Mouse (Mus musculus) activated CD4-positive, CD25-positive, alpha-beta regulatory T cell, adult 4 months (primary cell): ENCODE data around the gene Tmed10. TPM values are rescaled to one million over a fixed set of nuclear protein-coding genes. Genes with fewer than 3 reads are reported as not detected.

Source experiments
- ATAC-seq: one replicate; pipeline ENCODE4 v1.8.0; 2017
- polyA plus RNA-seq, 2 experiments: library from polyadenylated mRNA; unstranded; fragments of 100-300 nt; shearing (Covaris generic); gene quantifications; one replicate each; pipeline ENCODE4 v1.2.1; 2017

The Tmed10 gene
- polyA plus RNA-seq, 2 experiments from 2014 or later: 186 to 204 TPM

GRCm38 (mm10) chr12:85308651-85309050 lies 66.0 kb downstream of the Tmed10 start:
- ATAC-seq: no peak

- peak; percentile 70 for ATAC-seq
Observed at GRCm38 (mm10) chr12:85305247-85305892, 69.3 kb downstream of the Tmed10 start.

- ATAC-seq: peak; percentile 72
Observed at GRCm38 (mm10) chr12:85304725-85305124, 69.9 kb downstream of the Tmed10 start.

- ATAC-seq: no peak
Observed at GRCm38 (mm10) chr12:85303256-85303655, 71.4 kb downstream of the Tmed10 start.

- ATAC-seq: no peak
Observed at GRCm38 (mm10) chr12:85298835-85299180, 75.8 kb downstream of the Tmed10 start.

GRCm38 (mm10) chr12:85298127-85298834 lies 76.4 kb downstream of the Tmed10 start:
- no peak for ATAC-seq

GRCm38 (mm10) chr12:85297345-85297997 lies 77.2 kb downstream of the Tmed10 start:
- ATAC-seq: no peak

GRCm38 (mm10) chr12:85296915-85297314 lies 77.7 kb downstream of the Tmed10 start:
- ATAC-seq: no peak

- no peak for ATAC-seq
Observed at GRCm38 (mm10) chr12:85295506-85295905, 79.1 kb downstream of the Tmed10 start.

- ATAC-seq: no peak
Observed at GRCm38 (mm10) chr12:85292906-85293305, 81.7 kb downstream of the Tmed10 start.

GRCm38 (mm10) chr12:85292288-85292687 lies 82.4 kb downstream of the Tmed10 start:
- no peak for ATAC-seq

- ATAC-seq: no peak
Observed at GRCm38 (mm10) chr12:85291541-85291940, 83.1 kb downstream of the Tmed10 start.

GRCm38 (mm10) chr12:85290633-85291032 lies 84.0 kb downstream of the Tmed10 start:
- no peak for ATAC-seq

Other genes starting within 250 kb of the Tmed10 start
- under 1 TPM; 0.73 to 0.83 TPM for gene Rps6kl1, start 223.6 kb downstream of the Tmed10 start, polyA plus RNA-seq
- gene Pgf, start 197.1 kb downstream of the Tmed10 start, polyA plus RNA-seq: not detected
- gene Eif2b2, start 155.4 kb downstream of the Tmed10 start, polyA plus RNA-seq: 10 to 100 TPM; 53.5 to 76.2 TPM
- gene Mlh3, start 104.2 kb downstream of the Tmed10 start, polyA plus RNA-seq: 10 to 100 TPM in 1 of 2 experiments, 1 to 10 TPM in 1; 10.0 to 10.4 TPM
- gene Acyp1, start 86.4 kb downstream of the Tmed10 start, polyA plus RNA-seq: 10 to 100 TPM; 47.4 to 52.5 TPM
- gene Zc2hc1c, start 86.3 kb downstream of the Tmed10 start, polyA plus RNA-seq: under 1 TPM; 0.21 to 0.27 TPM
- gene Nek9, start 35.5 kb downstream of the Tmed10 start, polyA plus RNA-seq: 10 to 100 TPM; 12.2 to 12.4 TPM
- 1 to 10 TPM; 6.7 to 9.6 TPM for gene Fos, start 99.0 kb upstream of the Tmed10 start, polyA plus RNA-seq
- gene Jdp2, start 224.2 kb upstream of the Tmed10 start, polyA plus RNA-seq: not detected